Mouse (Mus musculus): ENCODE results near the gene Mrpl52. TPM values are rescaled to one million over a fixed set of nuclear protein-coding genes. Genes with fewer than 3 reads are reported as not detected.

Mrpl52 gene
- total RNA-seq, 2 experiments from 2014 or later, result 151 to 166 TPM

DNA sequence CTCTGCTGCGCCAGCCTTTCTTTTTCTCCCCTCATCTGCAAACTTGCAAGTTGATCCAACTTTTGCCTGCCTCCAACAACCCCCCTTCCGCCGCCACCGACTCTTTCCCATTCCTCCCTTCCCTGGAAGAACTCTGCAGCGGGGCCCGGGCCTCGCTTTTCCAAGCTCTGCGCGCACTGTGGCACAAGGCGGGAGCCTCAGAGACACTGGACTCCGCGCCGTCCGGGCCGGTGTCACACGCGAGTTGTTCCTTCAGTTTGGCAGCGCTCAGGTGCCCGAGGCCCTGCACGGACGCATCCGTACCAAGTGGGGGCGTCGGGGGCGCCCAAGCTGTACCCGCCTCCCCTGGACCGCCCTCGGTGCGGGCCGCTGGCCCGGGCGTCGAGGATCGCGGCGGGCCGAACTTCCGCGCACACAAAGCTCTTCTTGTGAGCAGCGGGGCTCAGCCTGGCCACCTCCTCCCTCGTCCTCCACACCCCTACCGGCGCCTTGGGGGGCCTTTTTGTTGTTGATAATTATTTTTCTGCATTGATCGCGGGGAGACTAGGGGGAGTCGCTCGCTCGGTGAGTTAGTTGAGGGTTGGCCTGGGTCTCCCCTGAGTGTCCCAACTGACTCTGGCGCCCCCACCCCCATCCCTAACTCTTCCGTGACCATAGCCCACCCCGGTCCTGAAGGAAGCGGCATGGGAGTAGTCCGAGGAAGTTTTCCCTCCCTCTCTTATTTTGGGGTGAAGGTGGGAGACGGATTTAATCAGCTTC, 5.5 kb downstream of the Mrpl52 start:
- peak in 1 of 2 experiments; percentile 59 for DNase-seq (ENCODE audit: low spot score in 2 of 2)

DNA sequence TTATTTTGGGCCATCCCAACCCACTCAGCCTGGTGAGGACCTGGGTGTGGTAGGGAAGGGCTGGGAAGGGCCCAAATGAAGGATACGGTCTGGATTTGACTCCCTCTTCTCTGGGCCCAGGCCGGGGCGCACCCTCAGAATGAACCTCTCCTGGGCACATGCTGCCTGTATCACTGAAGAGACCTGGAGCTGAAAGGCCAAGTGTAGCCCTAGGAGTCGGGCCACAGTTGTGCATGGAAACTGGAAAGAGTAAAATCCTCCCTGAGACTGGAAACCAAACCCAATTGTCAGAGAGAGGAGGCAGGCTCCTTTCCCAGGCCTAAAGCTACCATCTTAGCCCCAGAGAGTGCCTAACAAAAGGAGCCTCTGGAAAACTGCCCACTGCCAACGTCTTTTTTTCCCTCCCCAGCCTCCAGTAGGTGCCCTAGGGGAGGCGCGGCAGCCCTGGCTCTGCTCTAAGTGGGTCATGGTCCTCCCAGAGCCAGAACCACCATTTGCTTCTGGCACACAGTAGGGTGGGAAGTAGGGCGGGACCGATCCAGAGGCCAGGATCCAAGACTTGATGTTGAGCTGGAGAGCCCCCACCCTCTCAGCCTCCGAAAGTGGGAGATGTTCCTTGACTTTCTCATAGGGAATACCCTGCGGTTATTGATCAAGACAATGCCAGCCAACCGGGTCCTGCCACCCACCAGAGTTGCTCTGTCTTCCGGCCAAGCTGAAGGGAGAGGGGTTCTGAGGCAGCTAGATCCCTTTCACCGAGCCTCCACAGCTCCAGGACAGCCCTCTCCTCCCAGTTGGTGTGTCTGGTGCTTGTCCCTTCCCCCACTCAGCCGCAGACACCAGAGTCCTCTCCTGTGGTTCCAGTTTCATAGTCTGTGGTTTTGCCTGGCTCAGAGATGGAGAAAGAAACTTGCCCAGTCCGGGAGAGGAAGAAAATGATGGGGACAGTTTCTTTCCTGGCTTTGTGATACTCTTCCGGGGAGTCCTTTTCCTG, 6.4 kb downstream of the Mrpl52 start:
- DNase-seq (ENCODE audit: low spot score in 2 of 2), result peak in 1 of 2 experiments; percentile 35

DNA sequence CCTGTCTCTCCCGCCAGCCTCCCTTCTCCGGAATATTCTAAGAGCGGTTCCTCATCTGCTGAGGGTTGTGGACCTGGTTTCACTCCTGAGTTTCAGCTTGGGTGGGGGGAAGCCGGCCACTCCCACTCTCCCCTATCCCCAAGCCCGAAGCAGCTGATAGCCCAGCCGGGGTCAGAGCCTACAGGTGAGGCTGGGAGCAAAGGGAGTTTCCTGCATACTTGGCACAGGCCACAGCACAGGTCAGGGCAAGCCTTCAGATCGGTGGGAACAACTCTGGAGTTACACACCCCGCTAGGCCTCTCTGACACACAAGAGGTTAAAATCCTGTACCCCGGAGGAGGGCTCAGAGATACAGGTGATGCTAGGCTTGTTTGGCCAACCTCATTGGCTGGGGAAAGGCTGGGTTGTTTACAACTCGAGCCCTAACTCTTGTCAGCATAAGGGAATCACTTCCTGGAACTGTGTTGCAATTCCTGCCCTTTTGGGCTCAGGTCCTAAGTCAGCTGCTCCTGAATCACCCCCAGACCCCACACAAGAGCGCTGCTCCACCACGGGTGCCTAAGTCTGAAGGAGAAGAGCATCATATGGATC, 7.3 kb downstream of the Mrpl52 start:
- no peak for DNase-seq (ENCODE audit: low spot score in 2 of 2)

DNA sequence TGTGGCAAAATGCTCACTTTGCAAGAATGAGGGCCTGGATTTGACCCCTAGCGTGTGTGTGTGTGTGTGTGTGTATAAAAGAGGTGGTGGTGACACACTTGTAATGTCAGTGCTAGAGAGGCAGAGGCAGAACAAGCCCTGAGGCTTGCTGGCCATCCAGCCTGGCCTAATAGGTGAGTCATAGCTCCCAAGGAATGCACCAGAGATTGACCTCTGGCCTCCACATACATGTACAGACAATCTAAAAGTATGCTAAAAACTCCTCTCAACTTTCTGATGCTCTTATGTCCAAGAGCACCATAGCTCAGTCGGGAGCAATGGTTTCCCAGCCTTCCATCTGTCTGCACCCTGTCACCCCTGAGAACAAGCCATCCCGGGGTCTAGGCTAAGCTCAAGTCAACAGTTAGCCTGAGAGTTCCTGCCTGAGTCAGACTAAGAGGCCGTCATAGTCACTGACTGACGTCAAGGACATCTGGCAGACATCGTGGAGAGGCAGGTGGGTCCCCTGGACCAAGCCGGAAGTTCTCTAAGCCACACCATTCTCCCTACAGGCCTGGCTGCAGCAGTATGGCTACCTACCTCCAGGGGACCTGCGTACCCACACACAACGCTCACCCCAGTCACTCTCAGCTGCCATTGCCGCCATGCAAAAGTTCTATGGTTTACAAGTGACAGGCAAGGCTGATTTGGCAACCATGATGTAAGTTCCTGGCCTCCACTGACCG, 8.6 kb downstream of the Mrpl52 start:
- no peak for DNase-seq (ENCODE audit: low spot score in 2 of 2)

DNA sequence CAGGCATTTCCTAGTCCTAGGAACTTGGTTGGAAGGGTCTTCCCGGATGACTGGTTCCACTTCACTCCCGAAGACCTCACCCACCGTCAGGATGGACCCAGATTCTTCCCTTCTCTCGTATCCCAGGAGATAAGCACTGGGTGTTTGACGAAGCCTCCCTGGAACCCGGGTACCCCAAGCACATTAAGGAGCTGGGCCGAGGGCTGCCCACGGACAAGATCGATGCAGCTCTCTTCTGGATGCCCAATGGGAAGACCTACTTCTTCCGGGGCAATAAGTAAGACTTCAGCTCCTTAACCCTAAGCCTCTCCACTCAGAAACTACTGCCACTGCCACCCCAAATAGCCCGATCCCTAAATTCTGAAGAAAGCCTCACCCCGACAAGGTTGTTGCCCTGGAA, 12.4 kb downstream of the Mrpl52 start:
- DNase-seq (ENCODE audit: low spot score in 2 of 2), result no peak

DNA sequence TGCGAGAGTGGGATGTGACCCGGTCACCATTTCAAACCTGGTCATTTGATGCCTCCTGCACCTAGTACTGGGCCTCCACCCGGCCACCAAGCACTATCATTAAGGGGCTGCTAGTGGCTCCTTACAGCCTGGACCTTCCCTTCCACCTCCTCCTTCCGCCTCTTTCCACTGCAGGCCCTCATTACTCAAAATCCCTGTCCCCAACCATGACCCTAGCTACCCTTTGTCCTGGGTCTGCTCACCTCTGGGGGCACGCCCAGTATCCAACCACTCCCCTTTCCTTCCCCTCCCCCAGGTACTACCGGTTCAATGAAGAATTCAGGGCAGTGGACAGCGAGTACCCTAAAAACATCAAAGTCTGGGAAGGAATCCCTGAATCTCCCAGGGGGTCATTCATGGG, 12.9 kb downstream of the Mrpl52 start:
- no peak for DNase-seq (ENCODE audit: low spot score in 2 of 2)

DNA sequence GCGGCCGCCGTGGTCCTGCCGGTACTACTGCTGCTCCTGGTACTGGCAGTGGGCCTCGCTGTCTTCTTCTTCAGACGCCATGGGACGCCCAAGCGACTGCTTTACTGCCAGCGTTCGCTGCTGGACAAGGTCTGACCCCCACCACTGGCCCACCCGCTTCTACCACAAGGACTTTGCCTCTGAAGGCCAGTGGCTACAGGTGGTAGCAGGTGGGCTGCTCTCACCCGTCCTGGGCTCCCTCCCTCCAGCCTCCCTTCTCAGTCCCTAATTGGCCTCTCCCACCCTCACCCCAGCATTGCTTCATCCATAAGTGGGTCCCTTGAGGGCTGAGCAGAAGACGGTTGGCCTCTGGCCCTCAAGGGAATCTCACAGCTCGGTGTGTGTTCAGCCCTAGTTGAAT, 13.8 kb downstream of the Mrpl52 start:
- no peak for DNase-seq (ENCODE audit: low spot score in 2 of 2)

DNA sequence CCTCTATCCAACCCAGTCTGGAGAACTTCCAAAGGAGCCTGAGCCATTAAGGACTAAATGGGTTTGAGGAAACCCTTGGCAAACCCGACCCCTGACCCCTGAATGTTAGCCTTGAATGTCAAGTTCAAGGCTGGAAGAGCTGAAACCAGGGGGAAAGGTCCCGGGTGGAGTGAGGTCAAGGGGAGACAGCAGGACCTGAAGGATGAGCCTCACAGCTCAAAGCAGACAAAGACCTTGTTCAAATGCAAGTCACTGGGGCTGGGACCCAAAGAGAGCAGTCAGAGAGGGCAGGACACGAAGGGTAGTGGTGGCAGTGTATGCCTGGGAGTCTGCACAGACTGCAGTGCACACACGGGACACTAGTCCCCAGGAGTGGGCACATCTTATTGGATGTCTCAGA, 14.7 kb downstream of the Mrpl52 start:
- no peak for DNase-seq (ENCODE audit: low spot score in 2 of 2)

DNA sequence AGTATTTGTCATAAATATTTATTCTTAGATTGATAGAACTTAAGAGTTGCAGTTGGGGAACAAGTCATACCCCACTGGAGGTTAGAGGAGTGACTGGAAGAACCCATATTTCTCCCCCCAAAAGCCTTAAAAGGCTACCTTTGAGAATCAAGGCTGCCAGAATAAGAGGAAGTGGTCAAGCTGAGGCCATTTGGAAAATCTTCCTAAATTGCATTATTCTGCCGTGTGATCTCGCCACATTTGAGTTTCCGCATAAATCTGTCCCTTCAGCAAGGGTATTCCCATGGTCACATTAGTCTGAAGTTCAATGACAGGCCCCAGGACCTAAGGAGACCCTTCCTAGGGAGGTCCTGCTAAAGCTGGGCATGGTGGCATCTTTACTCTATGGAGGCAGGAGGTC, 15.8 kb downstream of the Mrpl52 start:
- no peak for DNase-seq (ENCODE audit: low spot score in 2 of 2)

DNA sequence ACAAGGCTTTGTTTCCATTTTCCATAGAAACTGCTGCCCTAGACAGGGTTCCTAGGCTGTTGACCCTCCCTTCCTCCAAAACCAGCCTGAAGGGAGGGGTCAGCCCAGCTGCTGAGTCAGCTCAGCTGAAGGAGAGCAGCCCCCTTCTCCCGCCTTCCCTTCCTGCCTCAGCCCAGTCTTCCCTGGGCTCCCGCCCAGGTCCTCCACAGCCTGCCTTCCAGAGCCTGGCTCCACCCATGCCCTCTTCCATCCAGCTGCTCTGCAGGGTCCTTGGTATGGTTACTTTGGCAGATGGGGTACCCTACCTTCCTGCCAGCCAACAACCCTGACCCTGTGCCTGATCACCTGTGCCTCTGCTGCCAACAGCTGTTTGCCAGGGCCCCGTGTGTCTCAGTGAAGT, 16.5 kb downstream of the Mrpl52 start:
- peak; percentile 67 to 83 for DNase-seq (ENCODE audit: low spot score in 2 of 2)

DNA sequence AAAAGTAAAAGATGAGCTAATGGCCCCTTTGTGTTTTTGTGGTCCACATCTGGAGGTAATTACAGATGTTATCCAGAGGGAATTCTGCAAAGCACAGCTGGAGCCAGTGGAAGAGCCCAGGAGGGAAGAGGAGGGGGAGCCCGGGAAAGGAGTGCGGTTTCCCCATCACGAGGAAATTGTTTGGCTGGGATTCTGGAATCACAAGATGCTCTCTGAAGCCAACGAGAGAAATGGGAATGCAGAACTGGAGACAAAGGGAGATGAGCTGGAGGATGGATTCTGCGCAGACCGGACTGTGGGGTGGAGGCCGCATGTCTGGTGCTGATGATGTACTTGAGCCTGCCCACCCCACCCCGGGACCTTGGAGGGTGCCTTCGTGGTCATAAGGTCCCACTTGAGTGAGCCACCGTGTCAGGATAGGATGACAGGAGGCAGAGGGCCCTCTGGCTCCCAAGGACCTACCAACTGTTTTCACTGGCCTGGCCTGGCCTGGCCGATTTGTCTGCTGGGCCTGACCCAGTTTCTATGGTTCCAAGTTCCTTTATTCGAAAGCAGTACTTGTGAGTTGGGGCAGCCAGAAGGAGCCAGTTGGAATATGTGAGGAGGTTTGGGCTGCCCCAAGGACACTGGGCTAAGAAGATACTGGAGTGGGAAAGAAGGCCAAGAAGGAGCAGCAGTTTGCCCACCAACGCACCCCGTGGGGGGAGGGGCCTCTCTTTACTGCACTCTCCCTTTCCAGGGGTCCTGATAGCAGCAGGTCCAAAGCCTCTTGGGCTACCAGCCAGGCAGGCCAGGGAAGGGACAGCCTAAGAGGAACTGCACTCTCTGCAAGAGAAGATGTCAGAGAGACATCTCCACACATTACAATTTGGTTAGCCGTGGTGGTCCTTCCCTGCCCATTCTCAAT, 17.3 kb downstream of the Mrpl52 start:
- DNase-seq (ENCODE audit: low spot score in 2 of 2), result peak in 1 of 2 experiments; percentile 73

DNA sequence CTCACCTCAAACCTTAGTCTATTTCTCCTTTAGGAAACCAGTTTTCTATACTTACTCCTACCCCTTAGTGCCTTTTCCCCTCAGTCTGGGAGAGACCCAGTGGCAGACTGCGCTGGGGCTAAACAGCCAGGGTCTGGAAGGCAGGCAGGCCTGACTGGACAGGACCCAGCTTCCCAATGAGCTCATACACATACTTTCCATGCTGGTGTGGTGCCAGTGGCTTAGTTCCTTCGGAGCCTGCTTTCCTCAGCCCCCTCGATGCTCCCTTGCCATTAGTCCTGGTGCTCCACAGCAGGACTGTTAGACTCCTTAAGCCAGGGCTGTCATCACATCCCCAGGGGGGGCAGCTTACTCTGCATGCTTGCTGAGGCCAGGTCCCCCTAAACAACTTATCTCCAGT, 18.8 kb downstream of the Mrpl52 start:
- DNase-seq (ENCODE audit: low spot score in 2 of 2), result peak; percentile 72 to 86

DNA sequence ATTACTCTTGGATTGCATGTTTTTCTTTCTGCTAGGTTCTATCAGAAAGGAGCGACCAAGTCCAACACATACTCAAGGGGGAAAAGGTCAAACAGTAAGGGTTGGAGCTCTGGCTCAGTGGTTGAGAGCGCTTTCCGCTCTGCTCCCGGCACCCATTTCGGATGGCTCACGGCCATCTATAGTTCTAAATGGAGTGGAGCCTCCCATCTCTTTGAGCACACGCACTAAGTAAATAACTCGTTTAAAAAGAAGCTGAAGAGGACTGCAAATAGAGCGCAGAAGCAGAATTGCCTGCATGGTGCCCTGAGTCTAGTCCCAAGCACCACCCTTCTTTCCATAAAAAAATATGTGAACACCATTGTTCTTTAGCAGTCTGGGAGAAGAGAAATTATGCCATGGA, 26.9 kb downstream of the Mrpl52 start:
- DNase-seq (ENCODE audit: low spot score in 2 of 2), result no peak

DNA sequence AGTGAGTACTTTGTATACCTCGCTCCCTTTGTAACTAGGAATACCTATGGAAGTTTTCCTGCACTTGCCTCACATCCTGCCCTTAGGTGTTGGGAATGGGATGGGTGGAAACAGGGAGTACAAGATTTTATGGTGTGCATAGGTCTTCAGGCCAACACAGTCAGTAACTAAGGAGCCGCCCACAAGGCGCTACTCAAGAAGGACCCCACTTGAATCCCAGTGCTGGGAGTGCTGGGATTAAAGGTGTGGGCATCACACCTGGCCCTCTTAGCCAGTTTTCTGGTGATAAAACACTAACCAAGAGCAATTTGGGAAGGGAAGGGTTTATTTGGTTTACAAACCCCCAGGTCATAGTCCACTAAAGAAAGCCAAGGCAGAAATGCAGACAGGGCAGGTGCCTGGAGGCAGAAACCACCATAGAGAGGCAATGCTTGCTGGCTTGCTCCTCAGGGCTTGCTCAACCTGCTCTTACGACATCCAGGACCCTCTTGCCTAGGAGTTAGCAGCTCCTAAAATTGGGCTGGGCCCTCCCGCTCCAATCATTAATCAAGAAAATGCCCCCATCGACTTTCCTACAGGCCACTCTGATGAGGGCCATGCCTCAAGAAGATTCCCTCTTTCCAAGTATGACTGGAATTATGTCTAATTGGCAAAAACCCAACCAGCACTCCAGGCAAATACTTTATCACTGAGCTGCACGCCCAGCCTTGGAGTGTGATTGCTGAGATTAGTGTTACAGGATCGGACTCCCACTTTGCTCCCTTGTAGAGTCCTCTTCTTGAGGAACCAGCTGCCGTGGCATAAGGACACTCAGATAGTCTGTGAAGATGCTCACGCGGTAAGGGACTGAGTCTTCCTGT, 28.2 kb downstream of the Mrpl52 start:
- no peak for DNase-seq (ENCODE audit: low spot score in 2 of 2)

DNA sequence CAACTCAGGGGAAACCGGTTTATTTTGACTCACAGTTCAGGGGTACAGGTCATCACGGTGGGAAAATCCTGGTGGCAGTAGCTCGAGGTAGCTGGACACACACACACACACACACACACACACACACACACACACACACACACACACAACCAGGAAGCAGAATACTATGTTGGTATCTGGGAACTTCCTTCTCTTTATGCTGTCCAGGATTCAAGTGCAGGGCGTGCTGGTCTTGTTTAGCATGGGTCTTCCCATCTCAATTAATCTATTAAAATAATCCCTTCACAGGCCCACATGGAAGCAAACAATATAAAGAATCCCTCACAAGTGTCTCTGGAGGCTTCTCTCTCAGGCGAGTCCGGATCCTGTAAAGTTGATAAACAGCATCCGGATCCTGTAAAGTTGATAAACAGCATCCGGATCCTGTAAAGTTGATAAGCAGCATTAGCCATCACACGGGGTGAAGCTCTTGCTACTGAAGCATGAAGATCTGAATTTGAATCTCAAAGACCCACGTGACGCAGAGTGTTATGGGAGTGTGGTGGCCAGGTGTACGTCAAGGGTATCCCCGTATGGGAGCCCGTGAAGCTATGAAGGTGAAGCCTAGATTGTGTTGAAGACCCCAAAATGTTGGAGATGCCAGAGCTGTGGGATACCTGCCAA, 31.3 kb downstream of the Mrpl52 start:
- no peak for DNase-seq (ENCODE audit: low spot score in 2 of 2)

DNA sequence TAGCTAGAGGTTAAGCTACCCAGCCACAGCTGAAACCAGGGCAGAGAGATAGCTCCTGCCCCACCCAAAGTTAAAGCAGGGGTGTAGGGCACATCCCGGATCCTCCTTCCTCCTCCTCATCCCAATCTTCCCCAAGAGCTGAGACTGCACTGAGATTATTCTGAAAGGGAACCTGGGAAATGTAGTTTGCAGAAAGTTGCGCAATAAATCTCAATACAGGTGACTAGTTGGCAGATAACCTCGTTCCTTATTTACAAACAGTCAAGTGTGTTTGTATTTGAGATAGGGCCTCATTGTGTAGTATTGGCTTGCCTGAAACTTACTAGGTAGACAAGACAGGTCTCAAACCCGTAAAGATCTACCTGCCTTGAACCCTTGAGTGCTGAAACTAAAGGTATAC, 35.4 kb downstream of the Mrpl52 start:
- DNase-seq (ENCODE audit: low spot score in 2 of 2), result no peak

DNA sequence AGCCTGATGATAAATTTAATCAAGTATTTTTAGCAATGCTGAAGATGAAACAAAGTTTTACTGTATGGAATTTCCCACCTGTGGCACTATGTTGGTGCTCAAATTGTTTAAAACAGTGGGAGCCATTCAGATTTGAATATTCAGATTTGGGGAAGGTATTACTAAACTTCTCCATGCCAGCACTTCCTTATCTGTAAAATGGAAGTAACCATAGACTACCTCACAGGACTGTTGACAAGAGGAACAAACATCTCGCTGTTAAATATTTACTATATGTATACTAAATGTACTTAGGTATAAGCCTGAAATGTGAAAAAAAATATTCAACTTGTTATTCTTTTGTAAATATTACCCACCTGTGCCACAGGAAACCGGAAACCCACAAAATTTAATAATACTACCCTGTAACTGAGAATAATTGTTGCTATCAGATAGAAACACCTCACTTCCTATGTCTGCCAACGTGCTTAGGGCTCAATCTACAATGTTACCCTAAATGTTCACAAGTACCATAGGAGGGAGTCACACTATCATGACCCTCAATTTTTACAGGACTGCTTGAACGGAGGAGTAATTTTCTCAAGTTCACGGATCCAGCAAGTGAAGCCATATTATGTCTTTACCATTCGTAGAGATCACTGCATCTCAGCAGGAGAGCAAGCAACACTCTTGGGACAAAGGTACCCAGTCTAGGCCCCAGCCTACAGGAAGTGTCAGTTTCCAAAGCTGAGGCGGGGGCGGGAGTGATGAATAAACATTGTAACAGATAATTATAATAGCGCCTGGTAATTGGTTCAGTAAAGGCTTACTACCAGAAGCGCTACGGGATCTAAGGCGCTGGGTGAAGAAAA, 36.6 kb downstream of the Mrpl52 start:
- no peak for DNase-seq (ENCODE audit: low spot score in 2 of 2)

DNA sequence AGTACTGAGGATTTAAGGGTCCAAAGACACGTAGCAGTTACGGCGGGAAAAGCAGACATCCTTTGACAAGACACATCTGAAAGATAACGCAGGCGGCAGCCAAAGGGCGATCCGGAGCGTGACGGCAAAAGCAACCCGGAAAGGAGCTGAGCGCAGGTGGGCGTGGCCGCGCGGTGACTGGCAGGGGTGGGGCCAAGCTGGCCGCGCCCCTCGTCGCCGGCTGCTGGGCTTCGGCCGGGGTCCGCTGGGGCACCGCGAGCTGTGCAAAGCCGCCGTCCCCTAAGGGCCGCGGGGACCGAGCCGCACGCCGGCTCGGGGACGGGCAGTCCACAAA, 37.2 kb downstream of the Mrpl52 start, which contains the start of gene Lrp10:
Gene Lrp10, plus strand, starts transcription at position 179 of the 334 bp plus-strand sequence.
- peak; percentile 84 to 88 for DNase-seq (ENCODE audit: low spot score in 2 of 2)
